Mouse (Mus musculus): ENCODE measurements at regions not wholly inside any gene's neighbourhood (a gene's known extent, or its start where the extent isn't known, plus 50 kb on each side); places are given as distances from the start of the nearest gene placed in this dataset.

- H3K4me1 ChIP-seq (ENCODE audit: control insufficient read depth in 1 of 2, insufficient read depth in 2 of 2, low read length in 2 of 2), result no peaks in the 10 kb centered on the region
- no peaks in the 10 kb centered on the region for H3K27me3 ChIP-seq (ENCODE audit: control insufficient read depth in 1 of 2, insufficient read depth in 2 of 2, low read length in 2 of 2)
- TF ChIP-seq HCFC1 (IDR thresholded peaks at IDR 0.05; ENCODE audit: low read depth, low read length) (no peak), POLR2AphosphoS2 (IDR thresholded peaks at IDR 0.05; ENCODE audit: low read length) (no peak), ZC3H11A (IDR thresholded peaks at IDR 0.05; ENCODE audit: low read depth, low read length) (no peak), MXI1 (IDR thresholded peaks at IDR 0.05; ENCODE audit: low read depth, low read length) (no peak), ZKSCAN1 (IDR thresholded peaks at IDR 0.05; ENCODE audit: low read depth, low read length) (no peak), ZNF384 (IDR thresholded peaks at IDR 0.05; ENCODE audit: low read depth, low read length) (no peak), EP300 (IDR thresholded peaks at IDR 0.05; ENCODE audit: low read depth in 1 of 2, low read length in 2 of 2) (no peak), MAX (IDR thresholded peaks at IDR 0.05; ENCODE audit: low read length) (no peak), MAFK (IDR thresholded peaks at IDR 0.05; ENCODE audit: borderline replicate concordance, low read depth, low read length) (no peak), TAL1 (IDR thresholded peaks at IDR 0.05; ENCODE audit: low read length) (no peak), CHD1 (IDR thresholded peaks at IDR 0.05; ENCODE audit: low read depth, low read length) (no peak), NELFE (IDR thresholded peaks at IDR 0.05; ENCODE audit: low read depth, low read length) (no peak)
- DNase-seq (ENCODE audit: low read depth, low spot score), result no peak
- H3K36me3 ChIP-seq (ENCODE audit: control insufficient read depth in 1 of 2, insufficient read depth in 2 of 2, low read length in 2 of 2), result no peaks in the 10 kb centered on the region
- H3K27ac ChIP-seq (ENCODE audit: control insufficient read depth, low read depth, low read length), result no peak overlapping the region
- H3K4me3 ChIP-seq (ENCODE audit: control insufficient read depth in 1 of 2, insufficient read depth in 1 of 2, low read depth in 2 of 2, low read length in 2 of 2), result no peak overlapping the region
- no peak overlapping the region for H3K9ac ChIP-seq (ENCODE audit: control insufficient read depth, low read depth, low read length, poor library complexity, severe bottlenecking)
- H3K9me3 ChIP-seq (replicated peaks; ENCODE audit: insufficient read depth, low read length), result no peaks in the 10 kb centered on the region
- H3K79me2 ChIP-seq (ENCODE audit: control insufficient read depth, insufficient read depth, low read length, poor library complexity), result no peaks in the 10 kb centered on the region
Measured at GRCm38 (mm10) chr8:113051770-113052473, 482.1 kb downstream of the Cntnap4 start.

- Histone ChIP-seq H3K36me3 (ENCODE audit: control insufficient read depth in 1 of 2, insufficient read depth in 2 of 2, low read length in 2 of 2) (no peaks in the 10 kb centered on the region), H3K79me2 (ENCODE audit: control insufficient read depth, insufficient read depth, low read length, poor library complexity) (no peaks in the 10 kb centered on the region), H3K4me1 (ENCODE audit: control insufficient read depth in 1 of 2, insufficient read depth in 2 of 2, low read length in 2 of 2) (no peaks in the 10 kb centered on the region), H3K4me3 (ENCODE audit: control insufficient read depth in 1 of 2, insufficient read depth in 1 of 2, low read depth in 2 of 2, low read length in 2 of 2) (no peak overlapping the region), H3K27me3 (ENCODE audit: control insufficient read depth in 1 of 2, insufficient read depth in 2 of 2, low read length in 2 of 2) (no peaks in the 10 kb centered on the region), H3K27ac (ENCODE audit: control insufficient read depth, low read depth, low read length) (no peak overlapping the region), H3K9me3 (replicated peaks; ENCODE audit: insufficient read depth, low read length) (no peaks in the 10 kb centered on the region), H3K9ac (ENCODE audit: control insufficient read depth, low read depth, low read length, poor library complexity, severe bottlenecking) (no peak overlapping the region)
- no peak for DNase-seq (ENCODE audit: low read depth, low spot score)
- TF ChIP-seq MAZ (IDR thresholded peaks at IDR 0.05; ENCODE audit: low read depth, low read length) (no peak), GABPA (IDR thresholded peaks at IDR 0.05; ENCODE audit: low read depth, low read length) (no peak), MXI1 (IDR thresholded peaks at IDR 0.05; ENCODE audit: low read depth, low read length) (no peak), ELF1 (IDR thresholded peaks at IDR 0.05; ENCODE audit: low read depth, low read length) (no peak), NELFE (IDR thresholded peaks at IDR 0.05; ENCODE audit: low read depth, low read length) (no peak), USF1 (IDR thresholded peaks at IDR 0.05; ENCODE audit: low read depth, low read length) (no peak), TAL1 (IDR thresholded peaks at IDR 0.05; ENCODE audit: low read length) (no peak), POLR2AphosphoS2 (IDR thresholded peaks at IDR 0.05; ENCODE audit: low read length) (no peak), GATA1 (IDR thresholded peaks at IDR 0.05; ENCODE audit: low read depth, low read length) (no peak)
Measured at GRCm38 (mm10) chr8:113065246-113066169, 495.7 kb downstream of the Cntnap4 start.
